Mouse (Mus musculus): Measurements from ENCODE around the gene Sectm1a. TPM values are rescaled to one million over a fixed set of nuclear protein-coding genes. Genes with fewer than 3 reads are reported as not detected.
"Not testable (repeated sequence)": the region's sequence is repeated elsewhere in the genome, so short reads cannot be mapped to it uniquely, and the experiment has no call there.

Gene Sectm1a
- polyA plus RNA-seq, 1 experiment from 2014 or later: not detected

- 91% methylated on average over 18 of the region's 18 CpGs for WGBS
- Histone ChIP-seq H3K36me3 (ENCODE audit: control insufficient read depth, insufficient read depth, low read length) (no peaks in the 10 kb centered on the region), H3K9ac (ENCODE audit: low read depth, low read length) (no peak overlapping the region), H3K4me1 (replicated peaks; ENCODE audit: control insufficient read depth, insufficient read depth, low read length) (no peaks in the 10 kb centered on the region), H3K9me3 (ENCODE audit: control insufficient read depth, low read length) (no peaks in the 10 kb centered on the region), H3K4me3 (ENCODE audit: low read depth, low read length) (no peak overlapping the region), H3K27ac (ENCODE audit: low read depth, low read length) (no peak overlapping the region), H3K4me2 (replicated peaks; ENCODE audit: low read depth, low read length) (no peak overlapping the region), H3K27me3 (ENCODE audit: control insufficient read depth, insufficient read depth, low read length) (no peaks in the 10 kb centered on the region)
- ATAC-seq (ENCODE audit: low FRiP score) (no peak), DNase-seq (ENCODE audit: low spot score) (no peak)
Measured at GRCm38 (mm10) chr11:121118106-121118505, 37.1 kb upstream of the Sectm1a start.

GRCm38 (mm10) chr11:121112091-121112775 lies 31.2 kb upstream of the Sectm1a start:
- Histone ChIP-seq H3K9me3 (ENCODE audit: control insufficient read depth, low read length) (no peaks in the 10 kb centered on the region), H3K4me1 (replicated peaks; ENCODE audit: control insufficient read depth, insufficient read depth, low read length) (no peaks in the 10 kb centered on the region), H3K4me2 (replicated peaks; ENCODE audit: low read depth, low read length) (no peak overlapping the region), H3K27me3 (ENCODE audit: control insufficient read depth, insufficient read depth, low read length) (no peaks in the 10 kb centered on the region), H3K27ac (ENCODE audit: low read depth, low read length) (no peak overlapping the region), H3K36me3 (ENCODE audit: control insufficient read depth, insufficient read depth, low read length) (no peaks in the 10 kb centered on the region), H3K9ac (ENCODE audit: low read depth, low read length) (no peak overlapping the region), H3K4me3 (ENCODE audit: low read depth, low read length) (no peak overlapping the region)
- no peak for ATAC-seq (ENCODE audit: low FRiP score)
- 80% methylated on average over 5 of the region's 5 CpGs for WGBS
- no peak for DNase-seq (ENCODE audit: low spot score)

- Histone ChIP-seq H3K27ac (ENCODE audit: low read depth, low read length) (no peak overlapping the region), H3K36me3 (ENCODE audit: control insufficient read depth, insufficient read depth, low read length) (no peaks in the 10 kb centered on the region), H3K27me3 (ENCODE audit: control insufficient read depth, insufficient read depth, low read length) (no peaks in the 10 kb centered on the region), H3K9me3 (ENCODE audit: control insufficient read depth, low read length) (no peaks in the 10 kb centered on the region), H3K4me2 (replicated peaks; ENCODE audit: low read depth, low read length) (no peak overlapping the region), H3K4me3 (ENCODE audit: low read depth, low read length) (no peak overlapping the region), H3K9ac (ENCODE audit: low read depth, low read length) (no peak overlapping the region), H3K4me1 (replicated peaks; ENCODE audit: control insufficient read depth, insufficient read depth, low read length) (no peaks in the 10 kb centered on the region)
- 77% methylated on average over 1 of the region's 1 CpGs for WGBS
- ATAC-seq (ENCODE audit: low FRiP score) (no peak), DNase-seq (ENCODE audit: low spot score) (no peak)
Measured at GRCm38 (mm10) chr11:121111601-121112000, 30.6 kb upstream of the Sectm1a start.

GRCm38 (mm10) chr11:121111051-121111450 lies 30.0 kb upstream of the Sectm1a start:
- DNase-seq (ENCODE audit: low spot score) (no peak), ATAC-seq (ENCODE audit: low FRiP score) (no peak)
- Histone ChIP-seq H3K36me3 (ENCODE audit: control insufficient read depth, insufficient read depth, low read length) (no peaks in the 10 kb centered on the region), H3K4me3 (ENCODE audit: low read depth, low read length) (no peak overlapping the region), H3K27ac (ENCODE audit: low read depth, low read length) (no peak overlapping the region), H3K27me3 (ENCODE audit: control insufficient read depth, insufficient read depth, low read length) (no peaks in the 10 kb centered on the region), H3K4me2 (replicated peaks; ENCODE audit: low read depth, low read length) (no peak overlapping the region), H3K4me1 (replicated peaks; ENCODE audit: control insufficient read depth, insufficient read depth, low read length) (no peaks in the 10 kb centered on the region), H3K9me3 (ENCODE audit: control insufficient read depth, low read length) (no peaks in the 10 kb centered on the region), H3K9ac (ENCODE audit: low read depth, low read length) (no peak overlapping the region)
- WGBS: 93% methylated on average over 3 of the region's 3 CpGs

- Histone ChIP-seq H3K4me3 (ENCODE audit: low read depth, low read length) (no peak overlapping the region), H3K27me3 (ENCODE audit: control insufficient read depth, insufficient read depth, low read length) (no peaks in the 10 kb centered on the region), H3K9me3 (ENCODE audit: control insufficient read depth, low read length) (no peaks in the 10 kb centered on the region), H3K4me1 (replicated peaks; ENCODE audit: control insufficient read depth, insufficient read depth, low read length) (no peaks in the 10 kb centered on the region), H3K27ac (ENCODE audit: low read depth, low read length) (no peak overlapping the region), H3K4me2 (replicated peaks; ENCODE audit: low read depth, low read length) (no peak overlapping the region), H3K9ac (ENCODE audit: low read depth, low read length) (no peak overlapping the region), H3K36me3 (ENCODE audit: control insufficient read depth, insufficient read depth, low read length) (no peaks in the 10 kb centered on the region)
- no peak for ATAC-seq (ENCODE audit: low FRiP score)
- 22% methylated on average over 2 of the region's 2 CpGs for WGBS
- peak; percentile 25 for DNase-seq (ENCODE audit: low spot score)
Measured at GRCm38 (mm10) chr11:121109986-121110385, 29.0 kb upstream of the Sectm1a start.

GRCm38 (mm10) chr11:121108061-121108460 lies 27.0 kb upstream of the Sectm1a start:
- H3K9ac ChIP-seq (ENCODE audit: low read depth, low read length): no peak overlapping the region
- H3K4me1 ChIP-seq (replicated peaks; ENCODE audit: control insufficient read depth, insufficient read depth, low read length): no peaks in the 10 kb centered on the region
- H3K27ac ChIP-seq (ENCODE audit: low read depth, low read length): no peak overlapping the region
- DNase-seq (ENCODE audit: low spot score) (no peak), ATAC-seq (ENCODE audit: low FRiP score) (no peak)
- WGBS: 75% methylated on average over 9 of the region's 9 CpGs
- H3K36me3 ChIP-seq (ENCODE audit: control insufficient read depth, insufficient read depth, low read length): no peaks in the 10 kb centered on the region
- no peak overlapping the region for H3K4me3 ChIP-seq (ENCODE audit: low read depth, low read length)
- no peaks in the 10 kb centered on the region for H3K27me3 ChIP-seq (ENCODE audit: control insufficient read depth, insufficient read depth, low read length)
- no peak overlapping the region for H3K4me2 ChIP-seq (replicated peaks; ENCODE audit: low read depth, low read length)
- no peaks in the 10 kb centered on the region for H3K9me3 ChIP-seq (ENCODE audit: control insufficient read depth, low read length)

GRCm38 (mm10) chr11:121107242-121107641 lies 26.2 kb upstream of the Sectm1a start:
- not testable (repeated sequence) for H3K4me3 ChIP-seq (ENCODE audit: low read depth, low read length); H3K4me2 ChIP-seq (replicated peaks; ENCODE audit: low read depth, low read length); H3K27me3 ChIP-seq (ENCODE audit: control insufficient read depth, insufficient read depth, low read length); H3K9ac ChIP-seq (ENCODE audit: low read depth, low read length); H3K9me3 ChIP-seq (ENCODE audit: control insufficient read depth, low read length); H3K36me3 ChIP-seq (ENCODE audit: control insufficient read depth, insufficient read depth, low read length); H3K4me1 ChIP-seq (replicated peaks; ENCODE audit: control insufficient read depth, insufficient read depth, low read length); H3K27ac ChIP-seq (ENCODE audit: low read depth, low read length); DNase-seq (ENCODE audit: low spot score); ATAC-seq (ENCODE audit: low FRiP score)
- 89% methylated on average over 1 of the region's 1 CpGs for WGBS

- DNase-seq (ENCODE audit: low spot score) (no peak), ATAC-seq (ENCODE audit: low FRiP score) (no peak)
- Histone ChIP-seq H3K4me2 (replicated peaks; ENCODE audit: low read depth, low read length) (no peak overlapping the region), H3K9me3 (ENCODE audit: control insufficient read depth, low read length) (no peaks in the 10 kb centered on the region), H3K9ac (ENCODE audit: low read depth, low read length) (no peak overlapping the region), H3K27me3 (ENCODE audit: control insufficient read depth, insufficient read depth, low read length) (no peaks in the 10 kb centered on the region), H3K27ac (ENCODE audit: low read depth, low read length) (no peak overlapping the region), H3K4me1 (replicated peaks; ENCODE audit: control insufficient read depth, insufficient read depth, low read length) (no peaks in the 10 kb centered on the region), H3K4me3 (ENCODE audit: low read depth, low read length) (no peak overlapping the region), H3K36me3 (ENCODE audit: control insufficient read depth, insufficient read depth, low read length) (no peaks in the 10 kb centered on the region)
- WGBS: 92% methylated on average over 4 of the region's 4 CpGs
Measured at GRCm38 (mm10) chr11:121101124-121101805, 20.2 kb upstream of the Sectm1a start.

- H3K9me3 ChIP-seq (ENCODE audit: control insufficient read depth, low read length): no peaks in the 10 kb centered on the region
- no peak overlapping the region for H3K4me2 ChIP-seq (replicated peaks; ENCODE audit: low read depth, low read length)
- no peaks in the 10 kb centered on the region for H3K4me1 ChIP-seq (replicated peaks; ENCODE audit: control insufficient read depth, insufficient read depth, low read length)
- 80% methylated on average over 7 of the region's 7 CpGs for WGBS
- no peak for DNase-seq (ENCODE audit: low spot score)
- no peak overlapping the region for H3K27ac ChIP-seq (ENCODE audit: low read depth, low read length)
- H3K36me3 ChIP-seq (ENCODE audit: control insufficient read depth, insufficient read depth, low read length): no peaks in the 10 kb centered on the region
- H3K27me3 ChIP-seq (ENCODE audit: control insufficient read depth, insufficient read depth, low read length): no peaks in the 10 kb centered on the region
- no peak overlapping the region for H3K9ac ChIP-seq (ENCODE audit: low read depth, low read length)
- no peak for ATAC-seq (ENCODE audit: low FRiP score)
- H3K4me3 ChIP-seq (ENCODE audit: low read depth, low read length): no peak overlapping the region
Measured at GRCm38 (mm10) chr11:121100692-121101091, 19.7 kb upstream of the Sectm1a start.

All from hindbrain, embryonic 11.5 days (tissue).